Mouse (Mus musculus) erythroblast, embryonic 14.5 days (primary cell): ENCODE data around the gene Zfp750.

Experiments
- GATA1 ChIP-seq: IDR thresholded peaks from 2 replicates; pipeline ENCODE4 v1.6.1; 2012; ENCODE audit warnings: low read length, inconsistent platforms, mixed read lengths
- TAL1 ChIP-seq: IDR thresholded peaks from 3 replicates; pipeline ENCODE4 v1.6.1; 2012; ENCODE audit warnings: low read length, inconsistent platforms, mixed read lengths

GRCm38 (mm10) chr11:121501525-121501924 is 17.6 kb downstream of the Zfp750 start:
- TF ChIP-seq TAL1 (no peak), GATA1 (no peak)
